18 mouse cellular contexts compared by ENCODE assay signal in the genomic region with DNA sequence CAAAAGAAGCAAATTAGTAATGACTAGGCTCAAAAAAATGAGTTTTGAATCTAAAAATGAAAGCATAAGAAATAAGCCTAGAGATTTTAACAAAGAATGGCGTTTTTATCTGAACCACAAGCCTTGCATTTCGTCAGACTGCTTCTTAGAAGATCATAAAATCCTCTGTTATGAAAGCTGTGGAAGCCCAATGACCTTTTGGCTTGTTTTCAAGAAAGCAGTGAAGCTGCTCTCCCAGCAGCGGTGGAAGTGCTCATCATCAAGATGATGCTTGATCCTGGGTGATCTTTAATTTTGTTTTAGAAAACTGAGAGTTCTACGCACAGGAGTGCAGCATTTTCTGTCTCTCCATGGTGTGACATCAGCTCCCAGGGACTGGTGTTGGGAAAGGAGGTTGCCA.
A peak's percentile ranks its signal among the peaks of the same experiment; 100 is the strongest.
DNase-seq lines count a peak whose midpoint lies in the region; ATAC-seq and TF ChIP-seq lines count a peak whose summit lies in the region.
"Had no signal": no experiment of that assay in that cellular context is flagged by ENCODE, and none has a peak within 500 bp of the region (broad histone marks: within the 10 kb centered on the region; RNA-seq: fewer than 3 reads in every experiment).

No protein-coding gene starts in this region.

- ATAC-seq in kidney, embryonic 14.5 days (ENCODE audit: low FRiP score, low TSS enrichment), result no peak
- ATAC-seq in lung, postnatal 0 days, result no peak; the same call in 1 of the 2 replicates
- ATAC-seq in megakaryocyte, adult 5-6 weeks (ENCODE audit: poor library complexity, severe bottlenecking), result no peak
- no peak for ATAC-seq in forebrain, embryonic 13.5 days
- ATAC-seq: activated CD4-positive, CD25-positive, alpha-beta regulatory T cell, adult 4 months; midbrain, embryonic 16.5 days; Patski had no signal

- no peak overlapping the region for H3K4me2 ChIP-seq in kidney, embryonic 14.5 days (replicated peaks; ENCODE audit: low read depth, low read length)
- H3K4me2 ChIP-seq in lung, postnatal 0 days (replicated peaks; ENCODE audit: low read depth, low read length), result no peak overlapping the region
- no peak overlapping the region for H3K4me2 ChIP-seq in forebrain, embryonic 13.5 days
- H3K4me2 ChIP-seq: embryonic facial prominence, embryonic 15.5 days; liver, embryonic 13.5 days had no signal

- H3K4me1 ChIP-seq in kidney, embryonic 14.5 days (ENCODE audit: control insufficient read depth, insufficient read depth, low read length), result no peaks in the 10 kb centered on the region
- peaks cover 4% of the 10 kb centered on the region; the same call in 1 of the 2 replicates for H3K4me1 ChIP-seq in lung, postnatal 0 days (ENCODE audit: insufficient read depth, low read depth, low read length)
- no peaks in the 10 kb centered on the region for H3K4me1 ChIP-seq in forebrain, embryonic 13.5 days
- H3K4me1 ChIP-seq: embryonic facial prominence, embryonic 15.5 days; forebrain, embryonic 10.5 days; liver, embryonic 13.5 days had no signal

- TF ChIP-seq EP300 in lung, postnatal 0 days (IDR thresholded peaks at IDR 0.05), result no peak

- no peaks in the 10 kb centered on the region for H3K36me3 ChIP-seq in kidney, embryonic 14.5 days (ENCODE audit: control insufficient read depth, insufficient read depth, low read length)
- H3K36me3 ChIP-seq in lung, postnatal 0 days (ENCODE audit: insufficient read depth, low read length), result no peaks in the 10 kb centered on the region
- no peaks in the 10 kb centered on the region for H3K36me3 ChIP-seq in forebrain, embryonic 13.5 days (ENCODE audit: poor library complexity, severe bottlenecking)
- H3K36me3 ChIP-seq: embryonic facial prominence, embryonic 15.5 days; forebrain, embryonic 10.5 days; liver, embryonic 13.5 days had no signal

- H3K27me3 ChIP-seq in kidney, embryonic 14.5 days (ENCODE audit: control insufficient read depth, insufficient read depth, low read length), result no peaks in the 10 kb centered on the region
- no peaks in the 10 kb centered on the region for H3K27me3 ChIP-seq in lung, postnatal 0 days (replicated peaks; ENCODE audit: insufficient read depth, low read length)
- no peaks in the 10 kb centered on the region for H3K27me3 ChIP-seq in forebrain, embryonic 13.5 days
- H3K27me3 ChIP-seq: embryonic facial prominence, embryonic 15.5 days; liver, embryonic 13.5 days; Patski had no signal

- no peak overlapping the region for H3K27ac ChIP-seq in kidney, embryonic 14.5 days (ENCODE audit: low read depth, low read length)
- H3K27ac ChIP-seq in lung, postnatal 0 days (ENCODE audit: low read length), result no peak overlapping the region; the same call in 1 of the 2 replicates
- no peak overlapping the region for H3K27ac ChIP-seq in forebrain, embryonic 13.5 days
- H3K27ac ChIP-seq: embryonic facial prominence, embryonic 15.5 days; forebrain, embryonic 10.5 days; heart, adult 2 months; liver, embryonic 13.5 days; stomach, postnatal 0 days had no signal

- H3K9me3 ChIP-seq in kidney, embryonic 14.5 days (ENCODE audit: control insufficient read depth, low read length), result no peaks in the 10 kb centered on the region
- H3K9me3 ChIP-seq in lung, postnatal 0 days (ENCODE audit: low read length), result no peaks in the 10 kb centered on the region
- no peaks in the 10 kb centered on the region for H3K9me3 ChIP-seq in forebrain, embryonic 13.5 days (replicated peaks)
- H3K9me3 ChIP-seq: embryonic facial prominence, embryonic 15.5 days; forebrain, embryonic 10.5 days; liver, embryonic 13.5 days had no signal

- H3K9ac ChIP-seq in kidney, embryonic 14.5 days (ENCODE audit: low read depth, low read length), result no peak overlapping the region
- no peak overlapping the region for H3K9ac ChIP-seq in lung, postnatal 0 days (replicated peaks; ENCODE audit: low read depth)
- no peak overlapping the region for H3K9ac ChIP-seq in forebrain, embryonic 13.5 days
- H3K9ac ChIP-seq: embryonic facial prominence, embryonic 15.5 days; liver, embryonic 13.5 days had no signal

- WGBS in kidney, embryonic 14.5 days, result 55% methylated on average over 4 of the region's 4 CpGs
- 48% methylated on average over 4 of the region's 4 CpGs for WGBS in lung, postnatal 0 days
- 87% methylated on average over 4 of the region's 4 CpGs for WGBS in forebrain, embryonic 13.5 days

- no peak for TF ChIP-seq CTCF in lung, postnatal 0 days (IDR thresholded peaks at IDR 0.05)

- no peak overlapping the region for H3K4me3 ChIP-seq in kidney, embryonic 14.5 days (ENCODE audit: low read length)
- no peak overlapping the region for H3K4me3 ChIP-seq in lung, postnatal 0 days (ENCODE audit: low read depth, low read length)
- H3K4me3 ChIP-seq in forebrain, embryonic 13.5 days, result no peak overlapping the region
- H3K4me3 ChIP-seq: embryonic facial prominence, embryonic 15.5 days; forebrain, embryonic 10.5 days; heart, adult 2 months; liver, embryonic 13.5 days had no signal

- DNase-seq in kidney, adult 11 months, result peak; percentile 6
- DNase-seq in lung, postnatal 0 days (ENCODE audit: low spot score), result peak; percentile 72
- DNase-seq in lung, postnatal 14 days, result no peak
- DNase-seq in fibroblast of lung, adult 2 months (ENCODE audit: low read depth), result peak; percentile 20
- DNase-seq: adrenal gland, postnatal 36 days; cerebellum, adult 11-12 months; cerebellum, postnatal 14 days; heart, adult 2 months; liver, embryonic 13.5 days had no signal
